Mouse (Mus musculus) brain, embryonic 18.5 days (tissue): ENCODE data around the gene Napa.

Experiments
- DNase-seq: peaks from one replicate; pipeline ENCODE4 v3.0.0-alpha.2; 2012; ENCODE audit warnings: low read depth, low spot score

Gene Napa

GRCm38 (mm10) chr7:16098021-16099017, at the start of gene Napa:
Gene Napa (plus strand): TSS chr7:16098458.
- peak; percentile 100 for DNase-seq

DNA sequence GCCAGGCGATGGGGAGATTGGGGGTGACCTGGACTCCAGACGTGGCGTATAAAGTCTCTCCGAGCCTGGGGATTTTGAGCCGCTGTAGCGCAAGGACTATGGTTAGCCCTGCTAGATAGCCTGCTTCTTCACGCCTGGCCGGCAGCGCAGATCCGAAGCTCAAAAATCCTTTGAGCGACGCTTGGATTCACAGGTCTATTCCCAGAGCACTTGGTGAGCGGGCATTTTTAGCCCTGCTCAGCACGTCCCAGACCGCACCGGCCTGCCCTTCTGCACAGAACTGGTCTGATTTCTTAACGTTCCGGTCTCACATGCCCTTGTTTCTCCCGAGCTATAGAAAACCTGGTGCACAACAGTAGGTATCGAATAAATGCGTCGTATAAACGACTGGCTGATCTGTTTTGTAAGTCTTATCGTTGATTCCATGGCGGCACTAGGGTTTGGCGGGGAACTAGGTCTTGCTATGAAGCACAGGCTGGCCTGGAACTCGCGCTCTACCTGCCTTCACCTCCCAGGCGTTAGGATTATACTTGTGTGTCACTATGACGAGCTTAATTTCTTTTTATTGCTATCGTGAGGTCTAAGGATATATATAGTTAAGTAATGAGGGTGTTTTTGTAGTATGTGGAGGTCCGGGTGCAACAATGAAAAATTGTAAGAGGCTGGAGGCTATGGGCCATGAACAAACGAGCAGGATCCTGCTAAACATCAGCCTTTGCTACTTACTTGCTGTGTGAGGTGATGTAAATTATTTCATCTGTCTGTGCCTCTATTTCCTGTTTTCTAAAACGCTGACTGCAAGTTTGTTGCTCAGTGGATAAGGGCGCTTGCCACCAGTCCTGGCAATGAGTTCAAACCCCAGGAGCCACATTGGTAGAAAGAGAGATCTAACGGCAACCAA, 49.3 kb upstream of the Napa start:
- DNase-seq = no peak

- no peak for DNase-seq
Observed at GRCm38 (mm10) chr7:16049576-16049915, 48.7 kb upstream of the Napa start.

DNA sequence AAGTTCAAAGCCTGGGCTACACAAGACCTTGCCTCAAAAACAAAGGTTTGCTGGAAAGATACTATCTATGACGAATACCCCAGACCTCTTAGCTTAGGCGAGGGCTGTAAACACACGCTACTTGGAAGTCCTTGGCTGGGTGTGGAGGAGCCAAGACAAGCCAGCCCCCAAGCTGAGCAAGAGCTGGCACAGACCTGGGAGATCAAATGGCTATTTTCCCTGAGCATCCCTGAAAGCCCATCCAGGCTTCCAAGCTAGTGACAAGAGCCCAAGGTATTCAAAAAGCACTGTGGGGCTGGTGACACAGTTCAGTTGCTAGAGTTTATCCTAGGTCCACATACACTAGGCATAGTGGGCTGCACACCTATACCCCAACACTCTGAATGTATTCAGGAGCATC, 47.7 kb upstream of the Napa start:
- no peak for DNase-seq

DNA sequence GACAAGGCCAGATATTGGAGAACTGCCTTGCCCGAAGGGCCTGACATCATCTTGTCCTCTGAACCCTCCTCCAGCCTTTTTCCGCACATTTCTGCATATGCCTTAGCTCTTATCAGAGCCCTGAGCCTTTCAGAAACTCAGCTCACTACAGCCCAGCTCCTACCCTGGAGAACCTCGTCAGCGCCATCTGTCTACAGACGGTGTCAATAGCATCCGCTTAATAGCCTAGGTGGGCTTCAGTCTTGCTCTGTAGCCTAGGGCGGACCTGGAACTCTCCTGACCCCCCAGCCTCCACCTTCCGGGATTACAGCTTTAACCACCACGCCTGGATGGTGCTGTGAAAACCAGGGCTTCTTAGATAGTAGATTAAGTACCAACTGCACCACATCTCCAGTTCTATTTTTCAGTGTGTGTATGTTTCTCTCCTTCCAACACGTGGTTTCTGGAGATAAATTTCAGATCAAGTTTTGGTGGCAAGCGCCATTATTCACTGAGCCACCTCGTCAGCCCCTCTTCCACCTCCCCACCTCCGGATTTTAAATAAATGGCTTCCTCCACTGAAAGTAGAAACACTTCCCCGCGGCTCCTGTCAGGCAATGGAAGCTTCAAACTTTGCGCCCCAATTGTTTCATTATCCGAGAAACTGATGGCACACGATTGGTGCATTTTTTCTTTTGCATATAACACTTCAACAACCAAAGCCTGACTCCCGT, 46.2 kb upstream of the Napa start:
- DNase-seq = no peak

- peak; percentile 92 for DNase-seq
Observed at GRCm38 (mm10) chr7:16052684-16053083, 45.6 kb upstream of the Napa start.

GRCm38 (mm10) chr7:16053105-16053504, 45.2 kb upstream of the Napa start:
- DNase-seq = no peak

- no peak for DNase-seq
Observed at GRCm38 (mm10) chr7:16054966-16055365, 43.3 kb upstream of the Napa start.

DNA sequence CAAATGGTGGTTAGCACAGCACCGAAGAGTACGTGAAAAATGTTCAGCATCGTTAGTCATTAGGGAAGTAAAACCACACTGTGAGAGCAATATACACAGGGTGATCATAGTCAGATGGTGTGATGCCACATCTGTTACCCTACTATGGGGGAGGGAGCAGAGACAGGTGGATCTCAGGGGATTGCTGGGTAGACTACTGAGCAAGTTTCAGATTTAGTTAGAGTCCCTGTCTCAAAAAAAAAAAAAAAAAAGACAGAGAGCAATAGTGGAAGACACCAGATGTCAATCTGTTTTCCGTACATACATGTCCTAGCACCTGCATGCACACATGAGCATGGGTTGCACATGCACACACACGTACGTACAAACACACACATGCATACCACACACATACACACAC, 42.6 kb upstream of the Napa start:
- DNase-seq = no peak

GRCm38 (mm10) chr7:16056459-16057135, 41.7 kb upstream of the Napa start:
- DNase-seq = no peak

DNA sequence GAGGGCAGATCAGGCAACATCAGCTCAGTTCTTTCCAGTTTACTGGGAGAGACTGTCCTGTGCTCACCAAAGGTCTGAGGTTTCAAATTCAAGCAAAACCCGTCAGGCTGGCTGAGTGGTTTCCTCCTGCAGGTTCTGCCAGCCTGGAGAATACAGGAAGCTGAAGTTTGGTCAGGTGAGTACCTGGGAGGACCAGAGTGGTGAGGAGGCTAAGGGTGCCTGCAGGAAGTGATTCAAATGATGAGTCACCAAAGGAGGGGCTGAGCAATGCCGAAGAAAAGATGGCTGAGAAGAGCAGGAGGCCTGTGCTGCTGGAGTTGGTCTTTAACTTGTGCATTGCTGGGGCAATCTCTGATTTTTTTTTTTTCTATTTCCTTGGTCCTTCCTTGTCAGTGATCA, 41.1 kb upstream of the Napa start:
- no peak for DNase-seq

- DNase-seq = no peak
Observed at GRCm38 (mm10) chr7:16061219-16062098, 36.8 kb upstream of the Napa start, which contains the start of gene Zfp541. Gene Zfp541 (plus strand): TSS chr7:16061814.

- no peak for DNase-seq
Observed at GRCm38 (mm10) chr7:16062099-16062420, 36.2 kb upstream of the Napa start.

DNA sequence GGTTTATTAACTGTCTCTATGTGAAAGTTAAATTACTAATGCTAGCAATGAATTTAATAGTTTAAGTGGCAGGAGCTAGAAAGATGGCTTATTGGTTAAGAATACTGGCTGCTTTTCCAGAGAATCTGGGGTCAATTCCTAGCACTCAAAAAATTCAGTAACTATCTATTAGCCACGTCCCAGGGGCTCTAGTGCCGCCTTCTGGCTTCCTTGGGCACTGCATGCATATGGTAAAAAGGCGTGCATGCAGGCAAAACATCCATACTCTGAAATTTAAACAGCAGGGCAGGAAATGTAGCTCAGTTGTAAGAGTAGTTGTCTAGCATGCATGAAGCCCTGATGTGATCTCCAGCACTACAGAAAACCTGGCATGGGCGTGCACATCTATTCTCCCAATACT, 34.8 kb upstream of the Napa start:
- DNase-seq = no peak

- DNase-seq = no peak
Observed at GRCm38 (mm10) chr7:16070846-16071245, 27.4 kb upstream of the Napa start.

DNA sequence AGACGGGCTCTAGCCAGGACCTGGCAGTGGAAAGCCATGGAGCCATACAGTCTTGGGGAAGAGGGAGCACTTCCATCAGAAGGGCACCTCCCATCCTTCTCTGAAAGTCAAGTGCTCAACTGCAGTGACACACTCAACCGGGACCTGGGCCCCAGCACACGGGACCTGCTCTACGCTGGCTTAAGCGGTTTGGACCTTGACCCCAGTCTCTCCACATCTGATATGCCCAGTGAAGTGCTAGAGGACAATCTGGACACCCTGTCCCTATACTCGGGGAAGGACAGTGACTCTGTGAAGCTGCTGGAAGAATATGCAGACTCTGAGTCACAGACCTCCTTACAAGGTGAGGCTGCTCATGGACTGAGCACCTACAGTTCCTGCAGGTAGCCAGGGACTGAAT, 26.4 kb upstream of the Napa start:
- DNase-seq = no peak

- DNase-seq = no peak
Observed at GRCm38 (mm10) chr7:16079947-16080346, 18.3 kb upstream of the Napa start.

DNA sequence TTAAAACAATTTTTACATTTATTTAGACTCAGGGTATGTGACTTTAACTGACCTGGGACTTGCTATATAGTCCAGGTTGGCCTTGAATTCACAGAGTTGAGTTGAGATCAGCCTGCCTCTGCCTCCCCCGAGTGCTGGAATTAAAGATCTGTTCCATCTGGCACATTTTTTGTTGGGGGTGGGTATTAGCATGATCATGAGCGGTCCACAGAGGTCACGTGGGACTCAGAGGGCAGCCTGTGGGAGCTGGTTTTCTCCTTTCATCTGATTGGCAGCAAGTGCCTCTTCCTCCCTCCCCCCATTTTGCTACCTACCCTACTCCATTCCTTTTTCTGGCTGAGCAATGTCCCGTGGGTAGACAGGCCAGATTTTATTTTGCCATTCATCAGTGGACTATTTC, 17.7 kb upstream of the Napa start:
- no peak for DNase-seq

- DNase-seq = no peak
Observed at GRCm38 (mm10) chr7:16083361-16083760, 14.9 kb upstream of the Napa start.

DNA sequence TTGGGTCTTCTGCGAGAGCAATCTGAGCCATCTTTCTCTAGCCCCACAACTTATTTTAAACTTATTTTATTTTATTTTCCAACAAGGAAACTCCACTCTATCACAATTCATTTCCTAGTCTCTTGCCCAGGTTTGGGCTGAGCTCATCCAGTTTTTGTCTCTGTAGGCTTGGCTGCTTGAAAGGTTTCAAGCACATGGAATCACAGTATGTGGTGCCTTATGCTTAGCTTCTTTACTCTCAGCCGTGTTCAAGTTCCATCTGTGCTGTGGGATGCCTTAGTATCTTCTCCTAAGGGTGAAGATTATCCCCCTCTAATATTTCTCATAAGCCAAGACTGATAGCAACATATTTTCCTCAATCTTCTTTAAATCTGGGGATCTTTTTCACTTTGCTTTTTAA, 10.7 kb upstream of the Napa start:
- DNase-seq = no peak
